Mouse (Mus musculus): Measurements from ENCODE around the gene Mrpl38. TPM values are rescaled to one million over a fixed set of nuclear protein-coding genes. Genes with fewer than 3 reads are reported as not detected.

Gene Mrpl38
- total RNA-seq, 2 experiments from 2014 or later, result 55.5 to 56.3 TPM

Other genes starting within 250 kb of the Mrpl38 start
- 10 to 100 TPM; 19.6 to 20.4 TPM for gene Smim5, start 238.9 kb downstream of the Mrpl38 start, total RNA-seq (2021)
- under 1 TPM; 0.22 to 0.48 TPM for gene Smim6, start 226.9 kb downstream of the Mrpl38 start, total RNA-seq (2021)
- 10 to 100 TPM; 20.6 to 23.8 TPM for gene Sap30bp, start 205.6 kb downstream of the Mrpl38 start, total RNA-seq (2021)
- gene Recql5, start 205.4 kb downstream of the Mrpl38 start, total RNA-seq (2021), result 1 to 10 TPM; 7.1 to 8.9 TPM
- 1 to 10 TPM; 4.3 to 4.5 TPM for gene Itgb4, start 164.2 kb downstream of the Mrpl38 start, total RNA-seq (2021)
- gene Galk1, start 126.1 kb downstream of the Mrpl38 start, total RNA-seq (2021), result 10 to 100 TPM; 18.6 to 19.3 TPM
- 100 to 1,000 TPM; 184 to 193 TPM for gene H3f3b, start 110.9 kb downstream of the Mrpl38 start, total RNA-seq (2021)
- gene Unk, start 108.5 kb downstream of the Mrpl38 start, total RNA-seq (2021), result 10 to 100 TPM; 12.2 to 12.9 TPM
- 1 to 10 TPM in 1 of 2 experiments, under 1 TPM in 1; 0.81 to 1.7 TPM for gene Unc13d, start 60.9 kb downstream of the Mrpl38 start, total RNA-seq (2021)
- 10 to 100 TPM; 83.6 to 89.5 TPM for gene Wbp2, start 51.9 kb downstream of the Mrpl38 start, total RNA-seq (2021)
- gene Trim47, start 11.7 kb downstream of the Mrpl38 start, total RNA-seq (2021), result 10 to 100 TPM; 46.3 to 46.9 TPM
- gene Trim65, start 7.7 kb downstream of the Mrpl38 start, total RNA-seq (2021), result 1 to 10 TPM; 7.3 to 8.2 TPM
- gene Fbf1, start 29.3 kb upstream of the Mrpl38 start, total RNA-seq (2021), result 10 to 100 TPM; 15.1 to 17.2 TPM
- gene Ten1, start 60.0 kb upstream of the Mrpl38 start, total RNA-seq (2021), result 10 to 100 TPM; 22.2 to 27.0 TPM
- 100 to 1,000 TPM; 101 to 116 TPM for gene Acox1, start 60.2 kb upstream of the Mrpl38 start, total RNA-seq (2021)
- gene Evpl, start 99.2 kb upstream of the Mrpl38 start, total RNA-seq (2021), result under 1 TPM; 0.83 to 0.93 TPM
- 10 to 100 TPM; 54.4 to 55.6 TPM for gene Srp68, start 135.3 kb upstream of the Mrpl38 start, total RNA-seq (2021)
- not detected for gene Galr2, start 142.1 kb upstream of the Mrpl38 start, total RNA-seq (2021)
- gene Exoc7, start 168.4 kb upstream of the Mrpl38 start, total RNA-seq (2021), result 10 to 100 TPM; 44.3 to 52.3 TPM
- gene Foxj1, start 196.5 kb upstream of the Mrpl38 start, total RNA-seq (2021), result 1 to 10 TPM in 1 of 2 experiments, under 1 TPM in 1; 0.07 to 1.5 TPM